In genomic region chr2:13718628-13719185, GRCm38 (mm10) we compare ENCODE assay signal across 25 mouse cellular contexts.
DNase-seq lines count a peak whose midpoint lies in the region; ATAC-seq and TF ChIP-seq lines count a peak whose summit lies in the region.
"Had no signal": no experiment of that assay in that cellular context is flagged by ENCODE, and none has a peak within 500 bp of the region (broad histone marks: within the 10 kb centered on the region; RNA-seq: fewer than 3 reads in every experiment).

No protein-coding gene starts in this region.

- no peak overlapping the region for H3K9ac ChIP-seq in intestine, postnatal 0 days (ENCODE audit: low read depth, low read length)
- no peak overlapping the region for H3K9ac ChIP-seq in forebrain, embryonic 14.5 days (ENCODE audit: low read length)
- H3K9ac ChIP-seq: embryonic facial prominence, embryonic 15.5 days; forebrain, postnatal 0 days; hindbrain, embryonic 12.5 days; intestine, embryonic 15.5 days; liver, postnatal 0 days; neural tube, embryonic 12.5 days had no signal

- no peak overlapping the region for H3K4me3 ChIP-seq in intestine, postnatal 0 days (ENCODE audit: low read depth, low read length)
- H3K4me3 ChIP-seq in forebrain, embryonic 14.5 days (ENCODE audit: low read depth, low read length) = no peak overlapping the region
- H3K4me3 ChIP-seq: embryonic facial prominence, embryonic 15.5 days; hindbrain, embryonic 12.5 days; intestine, embryonic 15.5 days; limb, embryonic 10.5 days; megakaryocyte, embryonic 14.5 days; neural tube, embryonic 12.5 days had no signal

- H3K4me2 ChIP-seq in intestine, postnatal 0 days (replicated peaks; ENCODE audit: low read depth) = no peak overlapping the region
- no peak overlapping the region for H3K4me2 ChIP-seq in forebrain, embryonic 14.5 days (ENCODE audit: low read length)
- H3K4me2 ChIP-seq: embryonic facial prominence, embryonic 15.5 days; heart, embryonic 11.5 days; hindbrain, embryonic 12.5 days; intestine, embryonic 15.5 days; neural tube, embryonic 12.5 days had no signal

- ATAC-seq in intestine, postnatal 0 days = no peak
- no peak for ATAC-seq in forebrain, embryonic 14.5 days
- ATAC-seq: forebrain, postnatal 0 days; intestine, embryonic 15.5 days; liver, postnatal 0 days; midbrain, embryonic 16.5 days had no signal

- H3K27ac ChIP-seq in intestine, postnatal 0 days (ENCODE audit: low read depth, low read length) = no peak overlapping the region
- H3K27ac ChIP-seq in forebrain, embryonic 14.5 days (ENCODE audit: low read depth, low read length) = no peak overlapping the region
- H3K27ac ChIP-seq: embryonic facial prominence, embryonic 15.5 days; hindbrain, embryonic 12.5 days; intestine, embryonic 15.5 days; limb, embryonic 10.5 days; neural tube, embryonic 12.5 days; stomach, postnatal 0 days had no signal

- TF ChIP-seq CTCF in intestine, postnatal 0 days (IDR thresholded peaks at IDR 0.05; ENCODE audit: low read depth) = no peak

- DNase-seq in CD4-positive helper T cell, adult 2 months (ENCODE audit: low read depth, low spot score) = peak; percentile 89
- peak; percentile 81 for DNase-seq in T-cell, adult 2 months (ENCODE audit: low spot score)
- peak; percentile 92 for DNase-seq in naive thymus-derived CD4-positive, alpha-beta T cell, adult 2 months (ENCODE audit: low read depth)
- peak; percentile 43 for DNase-seq in thymus, postnatal 14 days
- no peak for DNase-seq in yolk sac, embryonic 10.5 days (ENCODE audit: low spot score)
- no peak for DNase-seq in forebrain, embryonic 14.5 days (ENCODE audit: low spot score)
- DNase-seq: adrenal gland, postnatal 14 days; cerebellum, postnatal 14 days; forebrain, postnatal 0 days; heart, postnatal 10 days; kidney, postnatal 36 days; layer of hippocampus, adult 9-11 months; liver, postnatal 0 days; lung, postnatal 10 days; spleen, adult 18-20 months had no signal

- WGBS in intestine, postnatal 0 days = 67% methylated on average over 6 of the region's 6 CpGs
- WGBS in forebrain, embryonic 14.5 days = 84% methylated on average over 6 of the region's 6 CpGs

- no peaks in the 10 kb centered on the region for H3K36me3 ChIP-seq in intestine, postnatal 0 days (ENCODE audit: control insufficient read depth, insufficient read depth)
- H3K36me3 ChIP-seq in forebrain, embryonic 14.5 days (ENCODE audit: control insufficient read depth, insufficient read depth, low read length) = no peaks in the 10 kb centered on the region
- H3K36me3 ChIP-seq: embryonic facial prominence, embryonic 15.5 days; hindbrain, embryonic 12.5 days; intestine, embryonic 15.5 days; limb, embryonic 10.5 days; neural tube, embryonic 12.5 days had no signal

- no peaks in the 10 kb centered on the region for H3K9me3 ChIP-seq in intestine, postnatal 0 days (ENCODE audit: control insufficient read depth)
- H3K9me3 ChIP-seq in forebrain, embryonic 14.5 days (replicated peaks; ENCODE audit: control insufficient read depth, low read length) = no peaks in the 10 kb centered on the region
- H3K9me3 ChIP-seq: embryonic facial prominence, embryonic 15.5 days; hindbrain, embryonic 12.5 days; intestine, embryonic 15.5 days; limb, embryonic 10.5 days; megakaryocyte, embryonic 14.5 days; neural tube, embryonic 12.5 days had no signal

- H3K27me3 ChIP-seq in intestine, postnatal 0 days (replicated peaks; ENCODE audit: control insufficient read depth, insufficient read depth, low read length) = no peaks in the 10 kb centered on the region
- H3K27me3 ChIP-seq in forebrain, embryonic 14.5 days (replicated peaks; ENCODE audit: control insufficient read depth, insufficient read depth, low read length) = no peaks in the 10 kb centered on the region
- H3K27me3 ChIP-seq: embryonic facial prominence, embryonic 15.5 days; hindbrain, embryonic 12.5 days; intestine, embryonic 15.5 days; neural tube, embryonic 12.5 days had no signal

- H3K4me1 ChIP-seq in intestine, postnatal 0 days (replicated peaks; ENCODE audit: control insufficient read depth, insufficient read depth, low read length) = no peaks in the 10 kb centered on the region
- H3K4me1 ChIP-seq in forebrain, embryonic 14.5 days (ENCODE audit: control insufficient read depth, insufficient read depth, low read length) = no peaks in the 10 kb centered on the region
- H3K4me1 ChIP-seq: embryonic facial prominence, embryonic 15.5 days; hindbrain, embryonic 12.5 days; intestine, embryonic 15.5 days; limb, embryonic 10.5 days; megakaryocyte, embryonic 14.5 days; neural tube, embryonic 12.5 days had no signal

Comparison
In these comparisons a context has a peak if more than half of its experiments do, and no peak if none do; other contexts are left out.
1. DNase-seq: peak in CD4-positive helper T cell, adult 2 months (single experiment), T-cell, adult 2 months (single experiment), naive thymus-derived CD4-positive, alpha-beta T cell, adult 2 months (single experiment) and thymus, postnatal 14 days (single experiment); none in yolk sac, embryonic 10.5 days (single experiment) and forebrain, embryonic 14.5 days (single experiment).